Mouse (Mus musculus) C2C12 (cell line): ENCODE measurements around the gene Il9r.

Source experiments
- CTCF ChIP-seq: IDR thresholded peaks from one replicate; pipeline ENCODE4 v1.5.1; 2011; ENCODE audit not compliant: control insufficient read depth, insufficient read depth, insufficient read length
- MAX ChIP-seq: IDR thresholded peaks from one replicate; pipeline ENCODE4 v1.6.1; 2011; ENCODE audit warnings: mild to moderate bottlenecking, control low read depth
- MYOG ChIP-seq: IDR thresholded peaks from one replicate; pipeline ENCODE4 v1.6.1; 2011; ENCODE audit not compliant: control insufficient read depth, insufficient read length; ENCODE audit errors: extremely low read depth

GRCm38 (mm10) chr11:32166683-32167082 lies 33.4 kb downstream of the Il9r start:
- no peak for TF ChIP-seq CTCF
- no peak for TF ChIP-seq MAX
- no peak for TF ChIP-seq MYOG
